Mouse (Mus musculus): ENCODE measurements around the gene Fryl.
"Not testable (repeated sequence)": the region's sequence is repeated elsewhere in the genome, so short reads cannot be mapped to it uniquely, and the experiment has no call there.

The Fryl gene

GRCm38 (mm10) chr5:73006784-73007581 is 249.4 kb downstream of the Fryl start, which contains the start of gene Slc10a4:
TSS of gene Slc10a4 (plus strand) at chr5:73006883.
- no peak for DNase-seq (ENCODE audit: low read depth)

GRCm38 (mm10) chr5:73004046-73004445 is 252.4 kb downstream of the Fryl start:
- DNase-seq (ENCODE audit: low read depth): no peak

GRCm38 (mm10) chr5:72998546-72998945 is 257.9 kb downstream of the Fryl start:
- not testable (repeated sequence) for DNase-seq (ENCODE audit: low read depth)

GRCm38 (mm10) chr5:72995379-72995778 is 261.0 kb downstream of the Fryl start:
- DNase-seq (ENCODE audit: low read depth): no peak

- DNase-seq (ENCODE audit: low read depth): no peak
Measured at GRCm38 (mm10) chr5:72994928-72995327, 261.5 kb downstream of the Fryl start.

- no peak for DNase-seq (ENCODE audit: low read depth)
Measured at GRCm38 (mm10) chr5:72994424-72994823, 262.0 kb downstream of the Fryl start.

- no peak for DNase-seq (ENCODE audit: low read depth)
Measured at GRCm38 (mm10) chr5:72992474-72992873, 263.9 kb downstream of the Fryl start.

- no peak for DNase-seq (ENCODE audit: low read depth)
Measured at GRCm38 (mm10) chr5:72989756-72990155, 266.7 kb downstream of the Fryl start.

- no peak for DNase-seq (ENCODE audit: low read depth)
Measured at GRCm38 (mm10) chr5:72987786-72988185, 268.6 kb downstream of the Fryl start.

GRCm38 (mm10) chr5:72984091-72984490 is 272.3 kb downstream of the Fryl start:
- peak; percentile 79 for DNase-seq (ENCODE audit: low read depth)

- DNase-seq (ENCODE audit: low read depth): no peak
Measured at GRCm38 (mm10) chr5:72976539-72976938, 279.9 kb downstream of the Fryl start.

GRCm38 (mm10) chr5:72975996-72976395 is 280.4 kb downstream of the Fryl start:
- DNase-seq (ENCODE audit: low read depth): no peak

GRCm38 (mm10) chr5:72974602-72975001 is 281.8 kb downstream of the Fryl start, which contains the start of gene Gm10135:
TSS of gene Gm10135 (minus strand) at chr5:72974702.
- DNase-seq (ENCODE audit: low read depth): no peak

- peak; percentile 17 for DNase-seq (ENCODE audit: low read depth)
Measured at GRCm38 (mm10) chr5:72972934-72973333, 283.5 kb downstream of the Fryl start.

- no peak for DNase-seq (ENCODE audit: low read depth)
Measured at GRCm38 (mm10) chr5:72972435-72972834, 284.0 kb downstream of the Fryl start.

Data from NIH3T3 (cell line).